Mouse (Mus musculus): ENCODE measurements around the gene Dpp9. TPM values are rescaled to one million over a fixed set of nuclear protein-coding genes. Genes with fewer than 3 reads are reported as not detected.
A peak's percentile ranks its signal among the peaks of the same experiment; 100 is the strongest.
"Not testable (repeated sequence)": the region's sequence is repeated elsewhere in the genome, so short reads cannot be mapped to it uniquely, and the experiment has no call there.

The Dpp9 gene
- polyA plus RNA-seq (2015; fragmentation: Nextera tagmentation; extraction: Ambion mirVana) = 32.8 and 35.0 TPM in 2 replicates

- Histone ChIP-seq H3K36me3 (no peaks in the 10 kb centered on the region), H3K27me3 (replicated peaks) (no peaks in the 10 kb centered on the region), H3K9me3 (no peaks in the 10 kb centered on the region), H3K27ac (peak within 1 kb of the TSS; percentile 89), H3K9ac (peak within 1 kb of the TSS; percentile 83), H3K4me1 (replicated peaks) (peaks cover 19% of the 10 kb centered on the region), H3K4me3 (replicated peaks) (peak within 1 kb of the TSS; percentile 88), H3K4me2 (replicated peaks) (peak within 1 kb of the TSS; percentile 79)
- WGBS = under 1% methylated on average over 77 of the region's 78 CpGs
- peak; percentile 99 for ATAC-seq
Measured at GRCm38 (mm10) chr17:56218377-56219191, at the start of gene Dpp9. Gene Dpp9 (minus strand): TSS chr17:56218905.

- no peak overlapping the region for H3K27ac ChIP-seq
- H3K4me1 ChIP-seq (replicated peaks) = 0 out of 2 replicates have a peak, but pooled peaks cover 6% of the 10 kb centered on the region
- 55% methylated on average over 3 of the region's 3 CpGs for WGBS
- ATAC-seq = no peak
- H3K9ac ChIP-seq = no peak overlapping the region
- H3K36me3 ChIP-seq = peaks cover 19% of the 10 kb centered on the region
- H3K9me3 ChIP-seq = no peaks in the 10 kb centered on the region
- no peak overlapping the region for H3K4me2 ChIP-seq (replicated peaks)
- no peaks in the 10 kb centered on the region for H3K27me3 ChIP-seq (replicated peaks)
- no peak overlapping the region for H3K4me3 ChIP-seq (replicated peaks)
Measured at GRCm38 (mm10) chr17:56266271-56266670, 47.6 kb upstream of the Dpp9 start.

- Histone ChIP-seq H3K27ac (no peak overlapping the region), H3K4me2 (replicated peaks) (no peak overlapping the region), H3K27me3 (replicated peaks) (no peaks in the 10 kb centered on the region), H3K9ac (no peak overlapping the region), H3K4me1 (replicated peaks) (0 out of 2 replicates have a peak, but pooled peaks cover 9% of the 10 kb centered on the region), H3K4me3 (replicated peaks) (no peak overlapping the region), H3K9me3 (no peaks in the 10 kb centered on the region), H3K36me3 (peaks cover 17% of the 10 kb centered on the region)
- WGBS = 63% methylated on average over 3 of the region's 3 CpGs
- ATAC-seq = no peak
Measured at GRCm38 (mm10) chr17:56265869-56266268, 47.2 kb upstream of the Dpp9 start.

- H3K4me1 ChIP-seq (replicated peaks) = peaks cover 16% of the 10 kb centered on the region
- no peak for ATAC-seq
- H3K36me3 ChIP-seq = peaks cover 16% of the 10 kb centered on the region
- H3K27ac ChIP-seq = no peak overlapping the region
- H3K9me3 ChIP-seq = no peaks in the 10 kb centered on the region
- WGBS = 88% methylated on average over 4 of the region's 4 CpGs
- no peak overlapping the region for H3K9ac ChIP-seq
- H3K27me3 ChIP-seq (replicated peaks) = no peaks in the 10 kb centered on the region
- H3K4me2 ChIP-seq (replicated peaks) = no peak overlapping the region
- no peak overlapping the region for H3K4me3 ChIP-seq (replicated peaks)
Measured at GRCm38 (mm10) chr17:56265011-56265410, 46.3 kb upstream of the Dpp9 start.

GRCm38 (mm10) chr17:56264020-56264419 lies 45.3 kb upstream of the Dpp9 start:
- Histone ChIP-seq H3K4me2 (replicated peaks) (no peak overlapping the region), H3K27ac (no peak overlapping the region), H3K36me3 (peaks cover 24% of the 10 kb centered on the region), H3K9ac (no peak overlapping the region), H3K4me1 (replicated peaks) (peaks cover 22% of the 10 kb centered on the region), H3K9me3 (no peaks in the 10 kb centered on the region), H3K27me3 (replicated peaks) (no peaks in the 10 kb centered on the region), H3K4me3 (replicated peaks) (no peak overlapping the region)
- peak; percentile 71 for ATAC-seq
- WGBS = 21% methylated on average over 8 of the region's 8 CpGs

- Histone ChIP-seq H3K4me2 (replicated peaks) (no peak overlapping the region), H3K9me3 (no peaks in the 10 kb centered on the region), H3K9ac (no peak overlapping the region), H3K27ac (no peak overlapping the region), H3K36me3 (peaks cover 25% of the 10 kb centered on the region), H3K27me3 (replicated peaks) (no peaks in the 10 kb centered on the region), H3K4me3 (replicated peaks) (no peak overlapping the region), H3K4me1 (replicated peaks) (peaks cover 34% of the 10 kb centered on the region)
- no peak for ATAC-seq
- 89% methylated on average over 3 of the region's 3 CpGs for WGBS
Measured at GRCm38 (mm10) chr17:56262645-56263094, 44.0 kb upstream of the Dpp9 start.

GRCm38 (mm10) chr17:56261166-56261565 lies 42.5 kb upstream of the Dpp9 start:
- 82% methylated on average over 3 of the region's 3 CpGs for WGBS
- H3K27ac ChIP-seq = no peak overlapping the region
- H3K9me3 ChIP-seq = no peaks in the 10 kb centered on the region
- no peak for ATAC-seq
- no peak overlapping the region for H3K4me2 ChIP-seq (replicated peaks)
- peaks cover 39% of the 10 kb centered on the region for H3K4me1 ChIP-seq (replicated peaks)
- no peak overlapping the region for H3K4me3 ChIP-seq (replicated peaks)
- peaks cover 25% of the 10 kb centered on the region for H3K36me3 ChIP-seq
- peak overlapping the region; percentile 5; the same call in 1 of the 2 replicates for H3K9ac ChIP-seq
- no peaks in the 10 kb centered on the region for H3K27me3 ChIP-seq (replicated peaks)

GRCm38 (mm10) chr17:56259301-56260037 lies 40.8 kb upstream of the Dpp9 start:
- no peak for ATAC-seq
- Histone ChIP-seq H3K4me1 (replicated peaks) (peaks cover 39% of the 10 kb centered on the region), H3K4me2 (replicated peaks) (peak overlapping the region; percentile 96), H3K4me3 (replicated peaks) (no peak overlapping the region), H3K36me3 (peaks cover 22% of the 10 kb centered on the region), H3K9ac (peak overlapping the region; percentile 11; the same call in 1 of the 2 replicates), H3K27me3 (replicated peaks) (no peaks in the 10 kb centered on the region), H3K27ac (no peak overlapping the region), H3K9me3 (no peaks in the 10 kb centered on the region)
- WGBS = 93% methylated on average over 10 of the region's 10 CpGs

- not testable (repeated sequence) for H3K27ac ChIP-seq; ATAC-seq; H3K9me3 ChIP-seq; H3K27me3 ChIP-seq (replicated peaks); H3K4me3 ChIP-seq (replicated peaks)
- Histone ChIP-seq H3K4me2 (replicated peaks) (peak overlapping the region; percentile 96), H3K4me1 (replicated peaks) (peaks cover 39% of the 10 kb centered on the region), H3K9ac (peak overlapping the region; percentile 8; the same call in 1 of the 2 replicates), H3K36me3 (peaks cover 22% of the 10 kb centered on the region)
- 54% methylated on average over 2 of the region's 2 CpGs for WGBS
Measured at GRCm38 (mm10) chr17:56258812-56259211, 40.1 kb upstream of the Dpp9 start.

- WGBS = 90% methylated on average over 19 of the region's 19 CpGs
- H3K36me3 ChIP-seq = peaks cover 22% of the 10 kb centered on the region
- H3K9ac ChIP-seq; ATAC-seq; H3K9me3 ChIP-seq; H3K27ac ChIP-seq; H3K27me3 ChIP-seq (replicated peaks): not testable (repeated sequence)
- peak overlapping the region; percentile 69; the same call in 1 of the 2 replicates for H3K4me3 ChIP-seq (replicated peaks)
- H3K4me1 ChIP-seq (replicated peaks) = peaks cover 39% of the 10 kb centered on the region
- H3K4me2 ChIP-seq (replicated peaks) = peak overlapping the region; percentile 96
Measured at GRCm38 (mm10) chr17:56258269-56258668, 39.6 kb upstream of the Dpp9 start.

GRCm38 (mm10) chr17:56257181-56257894 lies 38.6 kb upstream of the Dpp9 start:
- H3K9me3 ChIP-seq = no peaks in the 10 kb centered on the region
- peak; percentile 5 for ATAC-seq
- peak overlapping the region; percentile 69 for H3K4me3 ChIP-seq (replicated peaks)
- peak overlapping the region; percentile 96 for H3K4me2 ChIP-seq (replicated peaks)
- peak overlapping the region; percentile 60 for H3K9ac ChIP-seq
- peak overlapping the region; percentile 72; the same call in 1 of the 2 replicates for H3K27ac ChIP-seq
- peaks cover 16% of the 10 kb centered on the region; the same call in 1 of the 2 replicates for H3K36me3 ChIP-seq
- peaks cover 39% of the 10 kb centered on the region for H3K4me1 ChIP-seq (replicated peaks)
- no peaks in the 10 kb centered on the region for H3K27me3 ChIP-seq (replicated peaks)
- 9% methylated on average over 58 of the region's 58 CpGs for WGBS

Data from intestine, embryonic 15.5 days (tissue).